Mouse (Mus musculus): ENCODE results near the gene Pum1.

DNA sequence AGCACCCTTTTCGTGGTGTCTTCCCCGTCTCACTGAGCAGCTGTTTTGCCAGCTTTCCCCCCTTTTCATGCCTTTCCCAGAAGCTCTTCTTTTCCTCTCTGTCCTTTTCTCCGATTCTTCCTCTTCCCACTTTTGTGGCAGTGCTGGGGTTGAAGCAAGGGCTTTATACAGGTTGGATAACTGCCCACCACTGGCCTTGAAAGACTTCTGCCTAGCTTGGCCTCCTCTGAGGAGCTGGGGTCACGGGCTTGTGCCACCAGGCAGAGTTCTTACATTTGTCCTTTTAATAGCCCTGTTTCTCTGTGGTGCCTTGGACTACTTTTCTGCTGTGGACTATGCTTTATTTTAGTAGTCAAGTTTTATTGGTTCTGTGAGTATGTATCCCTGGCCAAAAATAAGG, 103.8 kb downstream of the Pum1 start:
- TF ChIP-seq CTCF (IDR thresholded peaks at IDR 0.05; ENCODE audit: low read depth, low read length) (no peak), GATA1 (IDR thresholded peaks at IDR 0.05; ENCODE audit: borderline replicate concordance, low read length) (no peak), TAL1 (conservative IDR thresholded peaks at IDR 0.05; ENCODE audit: low read depth, low read length) (no peak), POLR2AphosphoS5 (IDR thresholded peaks at IDR 0.05; ENCODE audit: insufficient replicate concordance, low read depth, low read length) (no peak), GATA2 (IDR thresholded peaks at IDR 0.05; ENCODE audit: borderline replicate concordance, low read depth, low read length) (no peak)

Data from G1E (cell line).